27 mouse cellular contexts compared by ENCODE assay signal in genomic region chr1:164241494-164241893, GRCm38 (mm10).
"Had no signal": no experiment of that assay in that cellular context is flagged by ENCODE, and none has a peak within 500 bp of the region (broad histone marks: within the 10 kb centered on the region; RNA-seq: fewer than 3 reads in every experiment).

No protein-coding gene starts in this region.

- H3K4me2 ChIP-seq: heart, embryonic 11.5 days; heart, embryonic 13.5 days; heart, embryonic 15.5 days; hindbrain, embryonic 13.5 days; hindbrain, embryonic 15.5 days; kidney, embryonic 15.5 days; limb, embryonic 12.5 days; limb, embryonic 15.5 days; liver, embryonic 12.5 days had no signal

- ATAC-seq: hindbrain, postnatal 0 days; intestine, embryonic 16.5 days; liver, embryonic 12.5 days had no signal

- H3K9ac ChIP-seq: heart, embryonic 13.5 days; heart, embryonic 15.5 days; hindbrain, embryonic 13.5 days; hindbrain, embryonic 15.5 days; kidney, embryonic 15.5 days; limb, embryonic 12.5 days; limb, embryonic 15.5 days; liver, embryonic 12.5 days; liver, embryonic 14.5 days had no signal

- H3K27me3 ChIP-seq: heart, embryonic 13.5 days; heart, embryonic 15.5 days; hindbrain, embryonic 13.5 days; hindbrain, embryonic 15.5 days; kidney, embryonic 15.5 days; limb, embryonic 12.5 days; limb, embryonic 15.5 days; liver, embryonic 12.5 days had no signal

- H3K4me3 ChIP-seq: heart, adult 2 months; heart, embryonic 13.5 days; heart, embryonic 15.5 days; hindbrain, embryonic 13.5 days; hindbrain, embryonic 15.5 days; kidney, embryonic 15.5 days; limb, embryonic 12.5 days; limb, embryonic 15.5 days; liver, embryonic 12.5 days had no signal

- H3K27ac ChIP-seq: heart, adult 2 months; heart, embryonic 13.5 days; heart, embryonic 15.5 days; hindbrain, embryonic 13.5 days; hindbrain, embryonic 15.5 days; hindbrain, postnatal 0 days; kidney, embryonic 15.5 days; kidney, postnatal 0 days; limb, embryonic 12.5 days; limb, embryonic 15.5 days; liver, embryonic 12.5 days; liver, embryonic 14.5 days had no signal

- DNase-seq: gastrocnemius, postnatal 14 days; gastrocnemius, postnatal 36 days; heart, adult 11 months; heart, adult 2 months; heart, postnatal 14 days; heart, postnatal 36 days; kidney, adult 11 months; kidney, adult 2 months; kidney, adult 9 months; kidney, postnatal 14 days; kidney, postnatal 36 days; layer of hippocampus, adult 9-11 months; layer of hippocampus, postnatal 36 days; left cerebral cortex, postnatal 4 days had no signal

- H3K4me1 ChIP-seq: heart, embryonic 15.5 days; hindbrain, embryonic 13.5 days; hindbrain, embryonic 15.5 days; kidney, embryonic 15.5 days; limb, embryonic 12.5 days; limb, embryonic 15.5 days; liver, embryonic 12.5 days had no signal

- H3K36me3 ChIP-seq: heart, embryonic 13.5 days; heart, embryonic 15.5 days; hindbrain, embryonic 13.5 days; hindbrain, embryonic 15.5 days; kidney, embryonic 15.5 days; limb, embryonic 12.5 days; limb, embryonic 15.5 days; liver, embryonic 12.5 days had no signal

- H3K9me3 ChIP-seq: heart, embryonic 13.5 days; heart, embryonic 15.5 days; hindbrain, embryonic 13.5 days; hindbrain, embryonic 15.5 days; kidney, embryonic 15.5 days; limb, embryonic 12.5 days; limb, embryonic 15.5 days; liver, embryonic 12.5 days had no signal
